Mouse (Mus musculus): ENCODE measurements around the gene Fbxw11. TPM values are rescaled to one million over a fixed set of nuclear protein-coding genes. Genes with fewer than 3 reads are reported as not detected.
"Not testable (repeated sequence)": the region's sequence is repeated elsewhere in the genome, so short reads cannot be mapped to it uniquely, and the experiment has no call there.

Fbxw11 gene
- polyA plus RNA-seq, 1 experiment from 2014 or later: 19.2 TPM

- peaks cover 55% of the 10 kb centered on the region for H3K4me1 ChIP-seq (replicated peaks)
- H3K36me3 ChIP-seq: no peaks in the 10 kb centered on the region
- H3K9ac ChIP-seq: no peak overlapping the region
- no peak overlapping the region for H3K4me2 ChIP-seq
- ATAC-seq (ENCODE audit: low read depth) (no peak), DNase-seq (no peak)
- no peak overlapping the region for H3K27ac ChIP-seq
- no peaks in the 10 kb centered on the region for H3K9me3 ChIP-seq (replicated peaks)
- 66% methylated on average over 1 of the region's 1 CpGs for WGBS (ENCODE audit: insufficient replicate concordance)
- H3K4me3 ChIP-seq (replicated peaks): no peak overlapping the region
- no peaks in the 10 kb centered on the region for H3K27me3 ChIP-seq
Observed at GRCm38 (mm10) chr11:32677811-32678210, 35.3 kb downstream of the Fbxw11 start.

- H3K36me3 ChIP-seq; H3K9me3 ChIP-seq (replicated peaks); H3K27me3 ChIP-seq; H3K4me2 ChIP-seq; ATAC-seq (ENCODE audit: low read depth); H3K4me3 ChIP-seq (replicated peaks); H3K27ac ChIP-seq; H3K9ac ChIP-seq; DNase-seq: not testable (repeated sequence)
- WGBS (ENCODE audit: insufficient replicate concordance): 85% methylated on average over 4 of the region's 4 CpGs
- H3K4me1 ChIP-seq (replicated peaks): peaks cover 56% of the 10 kb centered on the region
Observed at GRCm38 (mm10) chr11:32679091-32679490, 36.6 kb downstream of the Fbxw11 start.

GRCm38 (mm10) chr11:32680014-32680413 is 37.5 kb downstream of the Fbxw11 start:
- Histone ChIP-seq H3K27me3 (no peaks in the 10 kb centered on the region), H3K4me3 (replicated peaks) (no peak overlapping the region), H3K36me3 (no peaks in the 10 kb centered on the region), H3K27ac (no peak overlapping the region), H3K9me3 (replicated peaks) (no peaks in the 10 kb centered on the region), H3K4me2 (no peak overlapping the region), H3K9ac (no peak overlapping the region), H3K4me1 (replicated peaks) (peaks cover 62% of the 10 kb centered on the region)
- DNase-seq (no peak), ATAC-seq (ENCODE audit: low read depth) (no peak)
- WGBS (ENCODE audit: insufficient replicate concordance): 75% methylated on average over 4 of the region's 4 CpGs

- no peak overlapping the region for H3K4me3 ChIP-seq (replicated peaks)
- no peak overlapping the region for H3K4me2 ChIP-seq
- H3K27ac ChIP-seq: no peak overlapping the region
- ATAC-seq (ENCODE audit: low read depth): no peak
- no peak overlapping the region for H3K9ac ChIP-seq
- no peak for DNase-seq
- WGBS (ENCODE audit: insufficient replicate concordance): 60% methylated on average over 3 of the region's 3 CpGs
- no peaks in the 10 kb centered on the region for H3K36me3 ChIP-seq
- no peaks in the 10 kb centered on the region for H3K27me3 ChIP-seq
- H3K4me1 ChIP-seq (replicated peaks): peaks cover 62% of the 10 kb centered on the region
- no peaks in the 10 kb centered on the region for H3K9me3 ChIP-seq (replicated peaks)
Observed at GRCm38 (mm10) chr11:32681192-32681795, 38.8 kb downstream of the Fbxw11 start.

- Histone ChIP-seq H3K4me3 (replicated peaks) (no peak overlapping the region), H3K36me3 (no peaks in the 10 kb centered on the region), H3K27me3 (no peaks in the 10 kb centered on the region), H3K9ac (no peak overlapping the region), H3K27ac (no peak overlapping the region), H3K4me2 (no peak overlapping the region), H3K4me1 (replicated peaks) (peaks cover 54% of the 10 kb centered on the region), H3K9me3 (replicated peaks) (no peaks in the 10 kb centered on the region)
- DNase-seq (no peak), ATAC-seq (ENCODE audit: low read depth) (0 out of 2 replicates have a peak, but pooled peaks have one; percentile 7)
- 70% methylated on average over 5 of the region's 5 CpGs for whole genome bisulfite sequencing (ENCODE audit: insufficient replicate concordance)
Observed at GRCm38 (mm10) chr11:32682335-32683102, 40.0 kb downstream of the Fbxw11 start.

- no peak overlapping the region for H3K4me3 ChIP-seq (replicated peaks)
- no peak overlapping the region for H3K4me2 ChIP-seq
- no peak overlapping the region for H3K27ac ChIP-seq
- no peaks in the 10 kb centered on the region for H3K36me3 ChIP-seq
- DNase-seq: no peak
- no peaks in the 10 kb centered on the region for H3K27me3 ChIP-seq
- no peak for ATAC-seq (ENCODE audit: low read depth)
- H3K9ac ChIP-seq: no peak overlapping the region
- no peaks in the 10 kb centered on the region for H3K9me3 ChIP-seq (replicated peaks)
- WGBS (ENCODE audit: insufficient replicate concordance): 63% methylated on average over 3 of the region's 3 CpGs
- H3K4me1 ChIP-seq (replicated peaks): peaks cover 46% of the 10 kb centered on the region
Observed at GRCm38 (mm10) chr11:32684690-32685254, 42.2 kb downstream of the Fbxw11 start.

GRCm38 (mm10) chr11:32688245-32688855 is 45.8 kb downstream of the Fbxw11 start:
- no peaks in the 10 kb centered on the region for H3K9me3 ChIP-seq (replicated peaks)

GRCm38 (mm10) chr11:32689510-32689909 is 47.0 kb downstream of the Fbxw11 start:
- Histone ChIP-seq H3K27me3 (no peaks in the 10 kb centered on the region), H3K36me3 (no peaks in the 10 kb centered on the region), H3K4me1 (replicated peaks) (peaks cover 24% of the 10 kb centered on the region), H3K4me3 (replicated peaks) (no peak overlapping the region), H3K9me3 (replicated peaks) (no peaks in the 10 kb centered on the region), H3K4me2 (no peak overlapping the region), H3K9ac (no peak overlapping the region), H3K27ac (no peak overlapping the region)
- DNase-seq: no peak
- WGBS (ENCODE audit: insufficient replicate concordance): 61% methylated on average over 1 of the region's 1 CpGs
- ATAC-seq (ENCODE audit: low read depth): no peak

More at GRCm38 (mm10) chr11:32688245-32688855, 45.8 kb downstream of the Fbxw11 start:
- Histone ChIP-seq H3K36me3 (no peaks in the 10 kb centered on the region), H3K27me3 (no peaks in the 10 kb centered on the region), H3K4me3 (replicated peaks) (no peak overlapping the region), H3K27ac (peak overlapping the region; percentile 29; the same call in 1 of the 2 replicates), H3K4me2 (no peak overlapping the region), H3K9ac (no peak overlapping the region), H3K4me1 (replicated peaks) (peaks cover 28% of the 10 kb centered on the region)
- ATAC-seq (ENCODE audit: low read depth) (peak; percentile 60), DNase-seq (no peak)
- whole genome bisulfite sequencing (ENCODE audit: insufficient replicate concordance): 80% methylated on average over 2 of the region's 2 CpGs

- ATAC-seq (ENCODE audit: low read depth) (no peak), DNase-seq (no peak)
- Histone ChIP-seq H3K4me1 (replicated peaks) (peaks cover 33% of the 10 kb centered on the region), H3K9ac (no peak overlapping the region), H3K4me3 (replicated peaks) (no peak overlapping the region), H3K36me3 (no peaks in the 10 kb centered on the region), H3K27me3 (no peaks in the 10 kb centered on the region), H3K4me2 (no peak overlapping the region), H3K27ac (no peak overlapping the region), H3K9me3 (replicated peaks) (no peaks in the 10 kb centered on the region)
- 86% methylated on average over 1 of the region's 1 CpGs for WGBS (ENCODE audit: insufficient replicate concordance)
Observed at GRCm38 (mm10) chr11:32692834-32693233, 50.3 kb downstream of the Fbxw11 start.

- Histone ChIP-seq H3K9me3 (replicated peaks) (no peaks in the 10 kb centered on the region), H3K4me2 (no peak overlapping the region), H3K36me3 (no peaks in the 10 kb centered on the region), H3K4me1 (replicated peaks) (peaks cover 33% of the 10 kb centered on the region), H3K4me3 (replicated peaks) (no peak overlapping the region), H3K27me3 (no peaks in the 10 kb centered on the region), H3K9ac (no peak overlapping the region), H3K27ac (no peak overlapping the region)
- ATAC-seq (ENCODE audit: low read depth) (no peak), DNase-seq (no peak)
- WGBS (ENCODE audit: insufficient replicate concordance): 55% methylated on average over 7 of the region's 7 CpGs
Observed at GRCm38 (mm10) chr11:32693431-32694141, 51.1 kb downstream of the Fbxw11 start.

Measured in liver, embryonic 13.5 days (tissue).